Mouse (Mus musculus) embryo, embryonic 10.5 days (tissue): ENCODE data around the gene Zc3h12a.

Experiments used
- DNase-seq: peaks from one replicate; pipeline ENCODE4 v3.0.0-alpha.2; 2015; ENCODE audit warnings: low spot score

Gene Zc3h12a

DNA sequence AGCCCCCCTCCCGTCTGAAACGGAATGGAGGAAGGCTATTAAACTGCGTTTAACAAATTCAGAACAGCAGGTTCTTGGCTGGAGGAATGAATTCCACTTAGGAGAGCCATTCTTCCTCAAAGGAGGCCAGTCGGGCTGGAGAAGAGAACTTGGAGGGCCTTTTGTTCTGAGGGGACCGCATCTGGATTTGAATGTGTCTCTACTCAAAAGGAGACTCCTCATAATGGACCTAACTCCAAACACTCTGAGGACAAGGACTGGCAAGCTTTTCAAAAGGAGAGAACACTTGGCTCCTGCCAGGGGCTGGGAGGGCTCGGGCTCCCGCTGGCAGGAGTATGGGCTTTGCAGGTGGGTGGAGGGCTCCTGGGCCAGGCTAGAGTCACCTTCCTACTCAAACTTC is 17.0 kb upstream of the Zc3h12a start:
- DNase-seq, result no peak

DNA sequence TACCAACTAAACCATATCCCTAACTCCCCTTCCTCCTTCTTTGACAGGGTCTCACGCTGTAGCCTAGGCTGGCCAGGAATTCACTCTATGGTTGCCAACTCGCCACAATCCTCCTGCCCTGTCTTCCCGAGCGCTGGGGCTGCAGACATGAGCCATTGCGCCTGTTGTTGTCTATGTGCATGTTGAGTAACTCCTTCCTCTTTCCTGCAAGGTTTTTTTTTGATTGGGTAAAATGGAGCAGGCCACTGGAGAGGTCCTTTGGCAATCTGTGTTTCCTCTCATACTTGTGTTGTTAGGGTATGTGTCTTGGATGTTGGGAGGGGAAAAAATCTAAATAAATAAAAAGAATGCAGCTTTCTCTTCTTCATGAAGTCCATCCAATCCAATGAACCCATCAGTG is 16.6 kb upstream of the Zc3h12a start:
- no peak for DNase-seq

DNA sequence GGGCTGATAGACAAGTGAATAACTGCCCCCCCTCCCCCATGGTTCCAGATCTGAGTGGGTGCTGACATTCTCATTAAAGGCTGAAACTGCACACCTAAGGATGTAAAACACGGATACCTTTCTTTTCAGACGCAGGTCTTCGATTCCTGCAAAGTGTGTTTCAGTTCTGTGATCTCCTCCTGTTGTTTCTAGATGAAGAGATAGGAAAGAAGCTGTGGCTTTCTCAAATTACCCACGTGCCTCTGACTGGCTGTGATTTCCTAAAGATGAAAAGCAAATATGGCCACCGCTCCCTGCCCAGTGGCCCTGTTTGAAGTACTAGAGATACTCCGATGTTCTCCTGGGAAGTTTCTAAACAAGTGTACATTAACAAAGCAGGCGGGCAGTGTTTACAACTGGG is 10.7 kb upstream of the Zc3h12a start:
- no peak for DNase-seq

DNA sequence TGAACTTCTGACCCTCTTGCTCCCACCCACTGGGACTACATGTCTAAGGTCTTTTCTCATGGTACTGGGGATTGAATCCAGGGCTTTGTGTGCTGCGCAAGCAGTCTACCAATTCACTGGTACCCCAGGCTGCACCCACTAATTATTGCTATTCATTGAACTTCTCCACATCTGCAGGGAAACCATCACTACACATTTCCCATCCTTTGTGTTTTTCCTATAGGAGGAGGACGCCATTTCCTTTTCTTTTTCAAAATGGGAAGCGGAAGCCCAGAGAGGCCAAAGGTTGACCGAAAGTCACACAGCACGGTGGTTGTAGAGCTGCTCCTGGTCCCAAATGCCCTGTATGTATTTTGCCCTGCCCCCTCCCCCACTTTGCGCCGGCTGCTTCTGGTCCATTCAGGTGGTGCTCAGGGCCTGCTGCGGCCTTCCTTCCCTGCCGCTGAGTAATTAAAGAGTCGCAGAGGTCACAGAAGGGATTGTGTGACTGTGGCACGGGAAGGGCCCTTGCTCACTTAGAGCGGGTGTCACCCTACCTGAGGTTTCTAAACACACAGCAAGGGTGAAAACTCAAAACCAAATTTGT is 8.8 kb upstream of the Zc3h12a start:
- no peak for DNase-seq

DNA sequence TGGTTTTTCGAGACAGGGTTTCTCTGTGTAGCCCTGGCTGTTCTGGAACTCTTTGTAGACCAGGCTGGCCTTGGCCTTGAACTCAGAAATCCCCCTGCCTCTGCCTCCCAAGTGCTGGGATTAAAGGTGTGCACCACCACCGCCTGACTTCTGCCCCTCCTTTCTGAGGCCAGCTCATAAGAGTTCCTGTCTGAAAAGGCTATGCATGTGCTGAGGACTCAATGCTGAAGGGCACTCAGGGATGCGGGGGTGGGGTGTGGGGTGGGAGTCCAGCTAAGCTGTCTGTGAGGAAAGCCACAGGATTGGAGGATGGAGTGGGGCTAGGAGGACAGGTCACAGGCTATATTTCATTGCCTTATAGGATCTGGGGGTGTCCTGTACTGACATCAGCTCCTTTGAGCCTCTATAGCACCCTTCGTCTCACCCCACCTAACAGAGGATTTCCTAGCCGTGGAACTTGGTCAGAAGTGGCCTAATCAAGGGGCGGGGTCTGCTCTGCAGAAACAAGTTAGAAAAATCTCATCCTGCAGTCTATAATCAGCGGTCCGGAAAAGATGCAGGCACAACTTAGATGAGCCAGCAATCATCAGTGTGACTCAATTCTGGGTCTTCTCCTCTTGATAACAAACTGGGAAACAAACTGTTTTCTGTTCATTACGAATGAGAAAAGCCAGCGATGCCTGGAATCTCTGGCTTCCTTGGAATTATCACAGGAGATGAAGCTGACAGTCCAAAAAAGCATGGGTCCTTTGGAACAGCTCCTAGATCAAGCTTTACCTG is 7.6 kb upstream of the Zc3h12a start:
- DNase-seq, result no peak

DNA sequence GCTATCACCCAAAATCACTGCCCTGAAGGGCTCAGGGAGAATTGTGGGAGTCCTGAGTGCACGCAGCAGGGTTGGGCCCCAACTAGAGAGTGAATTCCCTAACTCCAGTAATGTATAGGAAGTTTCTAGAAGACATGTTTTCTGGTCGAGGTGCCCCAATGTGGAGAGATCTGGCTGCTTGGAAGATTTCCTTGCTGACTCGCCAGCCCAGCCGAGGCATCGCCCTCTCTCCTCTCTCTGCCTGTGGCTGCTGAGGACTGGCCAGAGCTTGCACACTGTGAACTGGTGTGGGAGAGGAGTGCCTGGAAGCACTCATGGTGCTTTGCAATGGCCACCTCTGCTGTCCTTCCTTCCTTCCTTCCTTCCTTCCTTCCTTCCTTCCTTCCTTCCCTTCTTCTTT is 7.0 kb upstream of the Zc3h12a start:
- DNase-seq, result no peak

DNA sequence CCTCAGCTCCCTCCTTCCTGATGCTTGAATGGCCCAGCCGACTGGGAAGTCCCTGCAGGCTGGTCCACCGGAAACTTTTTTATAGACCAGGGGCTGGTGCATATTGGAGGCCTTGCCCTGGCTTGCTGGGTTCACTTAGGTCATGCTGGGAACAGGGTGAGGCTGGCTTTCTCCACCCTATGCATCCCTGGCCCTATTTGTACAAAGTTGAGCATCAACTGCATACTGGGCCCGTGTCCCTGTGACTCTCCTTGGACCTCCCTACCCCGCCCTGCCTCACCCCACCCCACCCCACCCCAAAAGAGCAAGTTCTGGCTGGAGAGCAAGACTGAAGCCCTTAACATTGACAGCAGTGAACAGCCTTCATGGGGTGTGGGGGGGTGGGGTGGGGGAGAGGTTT is 6.6 kb upstream of the Zc3h12a start:
- DNase-seq, result no peak

DNA sequence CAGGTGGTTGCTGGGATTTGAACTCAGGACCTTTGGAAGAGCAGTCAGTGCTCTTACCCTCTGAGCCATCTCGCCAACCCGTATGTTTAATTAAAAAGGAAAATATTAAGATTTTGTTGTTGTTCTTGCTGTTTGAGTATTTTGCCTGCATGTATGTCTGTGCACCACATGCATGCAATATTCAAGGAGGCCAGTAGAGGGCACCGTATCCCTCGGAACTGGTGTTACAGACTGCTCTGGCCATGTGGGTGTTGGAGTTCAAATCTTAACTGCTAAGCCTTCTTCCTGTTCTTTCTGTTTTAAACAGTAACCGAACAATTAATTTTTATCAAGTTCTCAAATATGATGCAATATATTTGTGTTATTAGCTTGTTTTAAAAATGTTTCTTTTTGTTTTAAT is 4.8 kb upstream of the Zc3h12a start:
- peak; percentile 81 for DNase-seq

DNA sequence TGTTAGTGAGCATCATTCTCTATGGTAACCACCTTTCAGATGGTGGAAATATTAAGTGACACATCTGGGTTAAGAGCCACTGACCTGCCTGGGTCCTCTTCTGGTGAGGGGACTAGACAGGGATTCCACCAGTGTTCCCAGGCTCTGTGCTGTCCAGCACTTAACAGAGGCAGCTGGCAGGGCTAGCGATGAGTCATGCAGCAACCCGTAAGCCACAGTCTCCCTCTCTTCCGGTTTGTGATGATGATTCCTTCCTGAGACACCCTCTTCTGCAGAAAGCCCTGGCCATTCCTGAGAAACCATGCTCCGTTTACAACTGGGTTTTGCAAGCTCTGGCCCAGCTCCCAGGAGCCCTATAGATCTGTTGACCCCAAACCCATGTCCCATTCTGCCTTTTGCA is 3.9 kb upstream of the Zc3h12a start:
- no peak for DNase-seq

DNA sequence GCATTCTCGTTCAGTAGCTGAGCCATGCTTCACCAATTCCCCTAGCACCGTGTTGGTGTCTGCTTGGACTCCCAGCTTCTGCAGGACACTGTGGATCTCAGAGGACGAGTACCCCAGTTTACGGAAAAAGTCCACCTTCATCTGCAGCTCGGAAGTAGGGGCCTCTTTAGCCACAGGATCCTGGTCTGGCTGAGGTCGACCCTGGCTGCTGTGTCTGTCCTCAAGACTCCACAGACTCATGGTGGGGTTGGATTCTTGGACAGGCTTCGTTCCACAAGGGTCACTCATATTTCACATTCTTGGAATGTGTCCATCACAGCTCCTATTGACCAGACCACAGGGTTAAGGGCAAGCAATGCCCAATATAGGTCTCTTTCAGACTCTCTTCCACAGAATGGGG is 879 bp downstream of the Zc3h12a start:
- no peak for DNase-seq

DNA sequence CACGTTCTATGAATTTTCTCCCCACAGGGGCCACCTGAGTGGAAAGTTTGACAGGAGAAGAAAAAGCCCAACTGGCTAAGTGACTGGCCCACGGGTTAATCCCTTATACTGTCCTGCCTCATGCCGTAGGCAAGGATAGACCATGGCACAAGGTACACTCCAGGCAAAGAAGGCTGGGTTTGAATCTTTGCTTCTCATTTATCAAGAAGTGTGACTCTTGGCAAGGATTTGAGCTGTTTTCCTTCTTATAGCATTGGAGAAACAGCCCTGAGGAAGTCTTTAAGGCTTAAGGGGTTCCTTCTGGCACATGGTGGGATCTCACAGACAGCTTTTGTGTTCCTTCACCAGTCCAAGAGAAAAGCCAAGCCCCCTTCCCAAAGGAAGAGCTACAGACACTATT is 1.5 kb downstream of the Zc3h12a start:
- no peak for DNase-seq

DNA sequence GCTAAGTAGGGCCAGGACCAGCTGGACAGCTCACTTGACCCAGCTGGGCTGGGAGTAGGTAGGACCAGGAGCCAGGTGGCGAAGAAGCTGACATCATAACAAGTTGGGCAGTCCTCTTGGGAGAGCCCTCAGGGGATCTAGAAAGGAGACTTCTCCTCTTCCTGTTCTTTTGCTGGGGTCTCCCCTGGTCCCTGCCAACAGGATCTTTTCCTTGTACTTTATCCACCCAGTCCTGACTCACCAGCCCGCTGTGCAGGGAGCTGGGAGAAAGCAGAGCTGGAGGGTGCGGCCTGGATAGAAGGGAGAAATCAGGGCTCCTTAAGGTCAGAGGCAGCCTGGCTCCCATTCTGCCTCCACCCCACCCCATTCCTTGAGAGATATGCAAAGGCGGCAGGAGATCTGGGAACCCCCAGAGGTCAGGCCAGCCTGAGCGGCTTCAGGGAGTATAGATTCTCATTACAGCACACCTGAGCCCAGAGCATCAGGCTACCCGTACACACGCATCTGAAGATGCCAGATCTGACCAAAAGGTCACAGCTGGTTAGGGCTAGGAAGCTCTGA is 2.2 kb downstream of the Zc3h12a start:
- no peak for DNase-seq

DNA sequence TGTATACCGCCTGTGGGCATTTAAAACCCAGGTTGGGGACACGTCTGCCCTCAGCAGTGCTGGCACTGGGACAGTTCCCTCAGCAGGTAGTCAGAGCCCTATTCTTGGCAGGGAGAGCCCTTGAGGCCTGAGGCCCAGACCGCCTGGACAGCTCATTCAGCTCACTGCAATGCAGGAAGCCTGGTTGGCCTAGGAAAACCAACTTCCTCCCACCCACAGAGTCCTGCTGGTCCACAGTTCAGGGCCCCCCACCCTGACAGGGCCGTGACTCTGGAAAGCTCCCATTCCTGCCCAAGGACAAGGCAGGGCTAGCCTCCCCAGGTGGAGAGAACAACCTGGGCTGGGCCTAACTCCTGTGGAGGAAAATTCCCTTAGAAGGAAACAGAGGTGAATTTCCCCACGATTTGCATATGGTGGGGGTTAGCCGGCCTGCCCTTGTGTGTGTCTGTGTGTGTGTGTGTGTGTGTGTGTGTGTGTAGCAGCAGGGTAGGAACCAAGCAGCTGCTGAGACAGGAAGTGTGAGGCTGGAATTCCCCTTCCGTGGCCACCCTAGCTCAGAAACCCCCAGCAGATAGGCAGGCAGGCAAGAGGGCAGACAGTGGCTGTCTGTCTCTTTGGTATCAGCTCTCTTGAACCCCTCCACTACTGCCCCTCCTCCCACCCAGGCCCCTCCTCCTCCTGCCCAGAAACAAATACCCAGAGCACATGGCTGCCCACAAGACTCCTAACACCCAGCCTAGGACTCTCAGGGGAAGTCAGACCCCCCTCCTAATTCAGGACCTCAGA is 3.0 kb downstream of the Zc3h12a start:
- no peak for DNase-seq

DNA sequence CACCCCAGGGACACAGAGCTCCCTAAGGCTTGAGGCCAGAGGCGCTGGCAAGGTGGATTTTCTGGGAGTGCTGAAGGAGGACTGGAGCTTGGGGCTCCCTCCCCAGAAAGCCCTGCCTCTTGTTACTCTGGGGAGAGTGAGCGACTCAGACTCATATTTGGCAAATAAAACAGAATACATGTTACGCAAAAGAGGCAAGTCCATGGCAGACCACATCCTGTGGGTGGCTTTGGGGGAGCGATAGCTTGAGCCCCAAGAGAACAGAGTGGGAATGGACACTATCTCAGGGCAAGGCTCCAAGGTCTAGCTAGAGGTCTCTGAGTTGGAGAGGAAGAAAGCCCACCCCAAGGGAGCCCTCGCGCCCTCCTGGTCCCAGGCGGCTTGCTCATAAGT is 4.4 kb downstream of the Zc3h12a start:
- DNase-seq, result no peak

DNA sequence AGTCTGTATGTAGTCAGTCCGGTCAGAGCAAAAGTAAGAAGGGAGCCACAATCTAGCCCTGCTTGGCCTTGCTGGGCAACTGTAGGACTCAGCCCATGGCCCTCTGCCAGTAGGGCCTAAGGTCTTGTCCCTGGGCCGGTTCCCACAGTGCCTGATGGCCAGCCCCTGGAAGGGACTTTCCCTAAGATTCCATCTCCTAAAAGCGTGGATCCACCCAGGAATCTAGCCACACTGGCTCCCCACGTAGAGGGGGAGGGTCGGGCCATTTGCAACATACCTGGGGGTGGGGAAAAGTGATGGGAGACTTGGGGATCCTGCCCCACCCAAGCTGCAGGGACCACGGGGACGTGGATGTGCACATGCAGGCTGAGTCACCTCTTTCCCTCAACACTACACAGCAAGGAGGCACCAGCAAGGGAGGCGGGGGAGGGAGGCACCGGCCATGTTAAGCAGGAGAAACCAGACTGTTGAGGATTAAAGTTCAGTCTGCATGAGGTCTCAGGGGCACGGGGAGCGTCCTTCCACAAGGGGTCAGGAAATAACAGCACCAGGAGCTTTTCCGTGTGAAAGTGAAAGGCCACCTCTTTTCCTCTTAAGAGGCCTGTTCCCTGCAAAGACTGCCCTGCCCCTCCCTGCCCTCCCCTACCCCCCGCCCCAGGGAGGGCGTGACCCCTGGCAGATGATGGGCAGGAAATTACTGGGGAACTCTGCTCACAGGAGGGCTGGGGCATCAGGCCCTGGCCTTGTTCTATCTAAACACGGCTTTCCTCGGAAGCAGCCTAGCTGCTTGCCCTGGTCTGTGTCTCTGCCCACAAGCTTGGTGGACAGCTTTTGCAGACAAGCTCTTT is 5.0 kb downstream of the Zc3h12a start:
- peak; percentile 40 for DNase-seq

DNA sequence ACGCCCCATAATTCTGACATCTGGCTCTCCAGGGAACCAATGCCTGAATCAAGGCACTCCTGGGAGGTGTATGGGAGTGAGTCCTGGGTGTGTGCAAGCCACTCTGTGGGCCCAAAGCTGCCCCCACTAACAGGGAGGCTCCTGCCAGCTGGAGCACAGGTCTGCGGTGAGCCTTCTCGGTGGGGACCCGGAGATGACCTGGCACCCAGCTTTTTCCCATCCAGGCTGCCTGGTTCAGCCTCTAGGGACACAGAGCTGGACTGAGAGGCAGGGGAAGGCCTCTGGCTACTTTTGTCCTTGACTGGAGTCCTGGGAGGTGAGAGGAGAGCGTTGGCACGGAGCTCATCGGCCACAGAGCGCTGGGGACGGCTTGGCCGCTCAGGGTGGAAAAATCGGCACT is 7.9 kb downstream of the Zc3h12a start:
- no peak for DNase-seq

DNA sequence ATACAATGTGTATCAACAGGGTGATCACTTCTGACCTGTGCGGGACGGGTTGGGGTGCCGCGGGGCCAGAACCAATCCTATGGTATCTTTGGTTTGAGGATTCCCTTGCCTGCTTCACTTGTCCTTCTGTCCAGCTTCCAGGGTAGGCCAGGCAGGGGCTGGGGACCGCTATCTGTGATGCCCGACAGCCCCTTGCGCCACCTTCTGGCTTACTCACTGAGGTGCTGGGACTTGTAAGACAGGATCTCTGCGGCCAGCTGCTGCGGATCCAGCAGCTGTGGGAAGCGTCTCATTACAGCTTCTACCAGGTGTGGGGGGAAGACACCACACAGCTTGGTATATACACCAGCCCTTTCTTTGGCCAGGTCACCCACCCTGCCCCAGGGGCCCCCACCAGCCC is 8.6 kb downstream of the Zc3h12a start:
- DNase-seq, result peak; percentile 72

DNA sequence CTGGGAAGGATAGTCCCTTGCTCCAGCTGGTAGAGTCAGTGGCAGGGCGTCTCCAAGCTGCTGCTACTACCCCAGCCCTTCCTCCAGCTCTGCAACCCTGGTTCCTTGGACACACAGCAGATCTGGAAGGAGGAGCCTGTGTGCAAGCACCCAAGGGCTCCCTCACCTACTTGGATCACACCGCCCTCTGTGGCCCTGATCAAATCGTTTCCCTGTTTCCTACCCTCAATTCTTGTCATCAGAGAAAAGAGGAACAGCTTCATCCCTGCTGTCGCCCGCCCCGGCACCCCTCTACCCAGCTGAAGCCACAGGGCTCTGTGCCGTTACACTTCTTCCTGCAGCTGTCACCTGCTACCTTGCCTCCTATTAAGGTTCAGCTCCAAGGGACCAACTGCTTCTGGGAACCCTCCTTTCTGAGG is 9.7 kb downstream of the Zc3h12a start:
- DNase-seq, result no peak

DNA sequence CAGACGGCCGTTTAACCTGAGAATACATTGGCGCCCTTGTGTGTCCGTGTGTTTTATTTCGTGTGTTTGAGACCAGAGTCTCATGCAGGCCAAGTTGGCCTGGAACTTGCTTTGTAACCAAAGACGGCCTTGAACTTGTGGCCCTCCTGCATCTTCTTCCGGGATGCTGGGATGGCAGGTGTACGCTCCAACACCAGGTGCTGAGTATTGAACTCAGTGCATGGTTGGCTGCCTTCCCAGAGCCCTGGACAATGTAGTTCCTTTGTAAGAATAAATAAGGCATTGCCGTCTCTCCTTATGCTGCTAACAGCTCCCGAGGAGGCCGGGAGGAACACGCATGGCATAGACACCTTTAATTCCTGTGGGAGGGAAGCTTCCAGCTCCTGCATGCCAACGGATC is 10.7 kb downstream of the Zc3h12a start:
- no peak for DNase-seq

DNA sequence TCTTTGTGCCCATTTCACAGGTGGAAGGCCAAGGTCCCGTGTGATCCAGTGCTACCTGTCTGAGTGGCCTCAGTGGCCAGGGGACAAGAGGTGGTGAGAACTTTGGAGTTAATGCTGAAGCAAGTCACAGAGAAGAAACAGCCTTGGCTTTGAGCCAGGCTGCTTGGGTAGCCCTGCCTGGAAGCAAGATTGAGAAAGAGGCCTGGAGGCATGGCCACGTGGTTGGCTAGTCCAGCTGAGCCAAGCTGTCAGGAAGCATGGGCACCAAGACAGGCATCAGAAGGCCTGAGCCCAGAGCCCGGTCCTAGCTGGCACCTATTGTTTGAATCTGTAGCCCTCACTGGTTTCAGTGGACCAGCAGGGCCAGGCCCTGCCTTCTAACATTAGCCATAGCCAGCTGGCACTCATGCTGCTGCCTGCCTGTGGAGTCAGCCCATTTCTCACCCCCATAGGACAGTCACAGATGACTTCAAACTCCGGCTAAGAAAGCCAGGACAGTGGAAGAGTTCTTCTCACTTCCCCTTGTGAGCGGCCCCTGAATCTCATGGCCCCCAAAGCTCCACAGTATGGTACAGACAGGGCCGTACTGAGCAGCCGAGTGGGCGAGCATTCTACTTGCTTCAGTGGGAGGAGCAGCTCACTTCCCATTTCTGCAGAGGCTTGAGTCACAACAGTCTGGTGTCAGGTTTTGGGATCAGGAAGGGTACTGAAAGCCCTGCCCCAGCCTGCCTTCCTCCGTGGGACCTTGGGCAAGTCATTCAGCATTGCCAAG is 11.4 kb downstream of the Zc3h12a start:
- DNase-seq, result no peak

DNA sequence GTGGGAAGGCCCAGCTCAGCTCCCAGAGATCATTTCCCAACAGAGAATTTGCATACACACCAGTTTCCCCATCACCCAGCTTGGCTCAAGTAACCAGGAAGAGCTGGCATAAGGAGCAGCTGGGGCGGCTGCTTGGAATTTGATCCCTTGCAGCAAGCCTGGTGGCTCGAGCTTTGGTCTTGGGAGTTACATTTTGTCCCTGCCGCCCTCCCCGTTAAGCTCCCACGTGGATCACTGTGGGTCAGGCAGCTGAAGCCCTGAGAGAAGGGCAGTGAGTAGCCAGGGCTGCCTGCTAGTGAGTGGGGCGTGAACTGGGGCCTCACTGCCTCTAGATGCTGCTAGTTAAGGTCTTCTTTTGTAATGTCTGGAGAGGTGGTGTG is 11.9 kb downstream of the Zc3h12a start:
- no peak for DNase-seq
